Mouse (Mus musculus): ENCODE results near the gene Mpg. TPM values are rescaled to one million over a fixed set of nuclear protein-coding genes. Genes with fewer than 3 reads are reported as not detected.

Gene Mpg
- polyA plus RNA-seq, 1 experiment from 2014 or later = 38.1 TPM

DNA sequence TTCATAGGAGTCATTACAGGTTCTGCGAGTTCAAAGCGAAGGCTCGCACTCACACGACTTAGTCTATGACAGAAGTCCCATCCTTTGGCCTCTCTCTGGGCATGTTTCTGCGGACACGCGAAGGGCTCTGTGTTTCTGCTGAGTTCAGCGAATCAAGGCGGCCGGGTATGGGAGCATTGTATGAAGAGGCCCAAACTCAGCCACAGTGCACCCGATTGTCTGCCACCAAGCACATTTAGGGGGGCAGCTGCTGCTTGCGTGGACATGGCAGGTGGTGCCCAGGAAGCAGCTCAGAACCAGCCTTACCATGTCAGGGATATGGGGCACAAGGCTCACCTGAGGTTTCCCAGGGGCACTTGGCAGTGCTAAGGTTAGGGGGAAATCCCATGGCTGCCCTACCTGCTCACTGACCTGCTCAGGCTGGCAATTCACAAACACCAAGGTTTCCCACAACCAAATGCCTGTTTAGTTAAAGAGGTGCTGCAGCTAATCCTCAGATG is 52.2 kb downstream of the Mpg start:
- Histone ChIP-seq H3K36me3 (ENCODE audit: control insufficient read depth, insufficient read depth) (no peaks in the 10 kb centered on the region), H3K27me3 (replicated peaks; ENCODE audit: control insufficient read depth, insufficient read depth, low read length) (no peaks in the 10 kb centered on the region), H3K9ac (replicated peaks; ENCODE audit: low read depth, low read length) (no peak overlapping the region), H3K27ac (ENCODE audit: low read length) (no peak overlapping the region), H3K4me1 (replicated peaks; ENCODE audit: control insufficient read depth, insufficient read depth, low read length) (peaks cover 3% of the 10 kb centered on the region; the same call in 1 of the 2 replicates), H3K4me2 (ENCODE audit: low read length) (no peak overlapping the region), H3K4me3 (replicated peaks; ENCODE audit: low read length) (no peak overlapping the region), H3K9me3 (ENCODE audit: control insufficient read depth, low read length) (no peaks in the 10 kb centered on the region)
- no peak for ATAC-seq
- 82% methylated on average over 12 of the region's 12 CpGs for WGBS

DNA sequence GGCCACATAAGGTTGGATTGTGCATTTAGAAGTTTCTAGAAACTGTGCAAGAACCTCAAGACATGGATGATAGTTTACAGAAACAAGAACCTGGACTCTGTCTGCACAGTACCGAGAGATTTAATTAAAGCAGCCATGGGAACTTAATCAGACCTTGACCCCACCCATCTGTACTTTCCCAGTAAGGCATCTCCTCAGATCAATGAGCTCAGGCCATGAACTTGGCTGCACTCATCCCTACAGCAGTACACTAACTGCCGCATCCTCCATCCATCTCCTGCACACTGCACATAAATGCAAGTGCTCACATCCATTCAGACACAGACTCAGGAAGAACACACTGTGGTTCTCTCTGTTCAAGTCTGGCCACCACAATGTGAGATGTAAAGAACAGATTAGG is 54.3 kb downstream of the Mpg start:
- H3K36me3 ChIP-seq (ENCODE audit: control insufficient read depth, insufficient read depth) = no peaks in the 10 kb centered on the region
- no peak overlapping the region for H3K4me3 ChIP-seq (replicated peaks; ENCODE audit: low read length)
- H3K9me3 ChIP-seq (ENCODE audit: control insufficient read depth, low read length) = no peaks in the 10 kb centered on the region
- peaks cover 3% of the 10 kb centered on the region; the same call in 1 of the 2 replicates for H3K4me1 ChIP-seq (replicated peaks; ENCODE audit: control insufficient read depth, insufficient read depth, low read length)
- 75% methylated on average over 2 of the region's 2 CpGs for WGBS
- no peak overlapping the region for H3K27ac ChIP-seq (ENCODE audit: low read length)
- no peak overlapping the region for H3K4me2 ChIP-seq (ENCODE audit: low read length)
- ATAC-seq = no peak
- H3K9ac ChIP-seq (replicated peaks; ENCODE audit: low read depth, low read length) = no peak overlapping the region
- no peaks in the 10 kb centered on the region for H3K27me3 ChIP-seq (replicated peaks; ENCODE audit: control insufficient read depth, insufficient read depth, low read length)

DNA sequence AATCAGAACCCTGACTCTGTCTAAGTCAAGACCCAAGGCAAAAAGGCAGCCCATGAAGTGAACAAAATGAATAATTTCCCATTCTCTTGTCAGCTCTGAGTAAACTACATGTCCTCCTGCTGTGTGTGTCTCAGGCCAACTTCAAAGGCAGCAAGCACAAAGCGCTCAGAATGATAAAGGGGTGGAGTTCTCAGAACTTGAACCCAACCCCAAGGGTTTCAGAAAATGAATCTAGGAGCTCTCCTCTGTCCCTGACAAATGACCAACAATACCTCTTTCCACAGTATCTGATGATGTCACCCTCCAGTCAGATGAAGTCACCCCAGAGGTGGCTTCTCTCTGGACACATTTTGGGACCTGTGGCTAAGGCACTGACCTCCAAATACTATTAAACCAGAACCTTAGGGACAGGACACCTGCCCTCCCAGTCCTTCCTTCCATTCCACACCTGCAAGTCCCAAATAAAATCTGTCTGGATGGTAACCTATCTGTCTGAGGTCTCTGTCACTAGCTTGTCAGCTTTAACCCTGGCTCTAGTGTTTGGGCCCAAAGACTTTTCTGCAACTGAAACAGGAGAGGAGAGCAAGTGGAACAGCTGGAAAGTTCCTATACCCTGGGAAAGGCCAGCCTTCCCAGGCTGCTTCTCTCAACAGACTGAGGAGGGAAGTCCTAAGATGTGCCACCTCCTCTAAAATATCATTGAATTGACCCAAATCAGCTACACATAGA is 55.3 kb downstream of the Mpg start:
- no peak overlapping the region for H3K9ac ChIP-seq (replicated peaks; ENCODE audit: low read depth, low read length)
- H3K4me1 ChIP-seq (replicated peaks; ENCODE audit: control insufficient read depth, insufficient read depth, low read length) = peaks cover 4% of the 10 kb centered on the region; the same call in 1 of the 2 replicates
- no peak overlapping the region for H3K27ac ChIP-seq (ENCODE audit: low read length)
- ATAC-seq = no peak
- 89% methylated on average over 1 of the region's 1 CpGs for WGBS
- H3K9me3 ChIP-seq (ENCODE audit: control insufficient read depth, low read length) = no peaks in the 10 kb centered on the region
- H3K4me2 ChIP-seq (ENCODE audit: low read length) = no peak overlapping the region
- no peak overlapping the region for H3K4me3 ChIP-seq (replicated peaks; ENCODE audit: low read length)
- H3K36me3 ChIP-seq (ENCODE audit: control insufficient read depth, insufficient read depth) = no peaks in the 10 kb centered on the region
- H3K27me3 ChIP-seq (replicated peaks; ENCODE audit: control insufficient read depth, insufficient read depth, low read length) = no peaks in the 10 kb centered on the region

Other genes starting within 250 kb of the Mpg start
- 770 and 805 TPM in 2 replicates for gene Nsg2, start 226.0 kb upstream of the Mpg start, polyA plus RNA-seq (2015; fragmentation: Nextera tagmentation; extraction: Ambion mirVana)
- not detected in 2 replicates for gene Il9r, start 26.2 kb upstream of the Mpg start, polyA plus RNA-seq (2015; fragmentation: Nextera tagmentation; extraction: Ambion mirVana)
- gene Snrnp25, start 21.1 kb upstream of the Mpg start, polyA plus RNA-seq (2015; fragmentation: Nextera tagmentation; extraction: Ambion mirVana) = 45.0 and 45.6 TPM in 2 replicates
- gene Rhbdf1, start 4.2 kb upstream of the Mpg start, polyA plus RNA-seq (2015; fragmentation: Nextera tagmentation; extraction: Ambion mirVana) = 21.1 and 23.3 TPM in 2 replicates
- 52.2 and 56.7 TPM in 2 replicates for gene Nprl3, start 41.2 kb downstream of the Mpg start, polyA plus RNA-seq (2015; fragmentation: Nextera tagmentation; extraction: Ambion mirVana)
- 9.4 and 11.3 TPM in 2 replicates for gene Hba-x, start 49.9 kb downstream of the Mpg start, polyA plus RNA-seq (2015; fragmentation: Nextera tagmentation; extraction: Ambion mirVana)
- 2,173 and 2,648 TPM in 2 replicates for gene Hba-a1, start 57.0 kb downstream of the Mpg start, polyA plus RNA-seq (2015; fragmentation: Nextera tagmentation; extraction: Ambion mirVana)
- 3.3 and 4.1 TPM in 2 replicates for gene Hbq1b, start 60.5 kb downstream of the Mpg start, polyA plus RNA-seq (2015; fragmentation: Nextera tagmentation; extraction: Ambion mirVana)
- gene Hba-a2, start 70.0 kb downstream of the Mpg start, polyA plus RNA-seq (2015; fragmentation: Nextera tagmentation; extraction: Ambion mirVana) = 5,488 and 6,869 TPM in 2 replicates
- gene Hbq1a, start 73.6 kb downstream of the Mpg start, polyA plus RNA-seq (2015; fragmentation: Nextera tagmentation; extraction: Ambion mirVana) = 1.3 and 1.9 TPM in 2 replicates
- gene Sh3pxd2b, start 121.3 kb downstream of the Mpg start, polyA plus RNA-seq (2015; fragmentation: Nextera tagmentation; extraction: Ambion mirVana) = 16.2 and 22.4 TPM in 2 replicates
- gene Ubtd2, start 228.9 kb downstream of the Mpg start, polyA plus RNA-seq (2015; fragmentation: Nextera tagmentation; extraction: Ambion mirVana) = 60.2 and 72.1 TPM in 2 replicates

Measured in forebrain, embryonic 16.5 days (tissue).